Mouse (Mus musculus): ENCODE results near the gene Map3k5. TPM values are rescaled to one million over a fixed set of nuclear protein-coding genes. Genes with fewer than 3 reads are reported as not detected.

Map3k5 gene
- total and polyA plus RNA-seq, 3 experiments = 15.8 to 31.0 (median 27.6) TPM

GRCm38 (mm10) chr10:20071716-20072115 lies 137.4 kb downstream of the Map3k5 start:
- dilution Hi-C loops (cut with MboI; ENCODE audit: extremely low pct_ligation_motif_present, extremely low pct_unique_long_range_greater_than_20kb, low sequenced_read_pairs) = no loop called here
- Histone ChIP-seq H3K9me3 (replicated peaks; ENCODE audit: low read length) (no peaks in the 10 kb centered on the region), H3K79me2 (replicated peaks; ENCODE audit: control insufficient read depth, extremely low read depth, insufficient read depth, poor library complexity, severe bottlenecking) (no peaks in the 10 kb centered on the region), H3K4me1 (ENCODE audit: control insufficient read depth in 1 of 2, insufficient read depth in 2 of 2) (0 out of 4 replicates have a peak, but pooled peaks cover 0 to 2% of the 10 kb centered on the region in 2 experiments), H3K4me2 (ENCODE audit: insufficient read depth, low read depth, poor library complexity, severe bottlenecking) (no peak overlapping the region), H3K36me3 (replicated peaks in 1 of 2; ENCODE audit: control insufficient read depth in 1 of 2, insufficient read depth in 1 of 2, low read length in 1 of 2) (peaks cover 30 to 83% of the 10 kb centered on the region in 2 experiments), H3K9ac (ENCODE audit: insufficient read depth, low read depth) (no peak overlapping the region), H3K27me3 (replicated peaks) (no peaks in the 10 kb centered on the region), H3K4me3 (replicated peaks in 1 of 3; ENCODE audit: low read depth in 2 of 3, low read length in 2 of 3, poor library complexity in 1 of 3) (no peak overlapping the region), H3K27ac (ENCODE audit: insufficient read depth, low read depth) (no peak overlapping the region)
- in situ Hi-C loops (cut with MboI; ENCODE audit: low pct_ligation_motif_present, low pct_unique_long_range_greater_than_20kb, low sequenced_read_pairs) = loop anchor here (5.0 kb wide), 1 partner anchor 139 kb away; the partner anchor contains the start of gene Map3k5
- no peak for TF ChIP-seq ELF1 (IDR thresholded peaks at IDR 0.05; ENCODE audit: low read depth, low read length)
- TF ChIP-seq RAD21 (IDR thresholded peaks at IDR 0.05; ENCODE audit: low read depth, low read length) = no peak
- TF ChIP-seq E2F4 (IDR thresholded peaks at IDR 0.05; ENCODE audit: insufficient replicate concordance, low read depth, low read length) = no peak
- TF ChIP-seq NELFE (IDR thresholded peaks at IDR 0.05; ENCODE audit: low read depth, low read length) = no peak
- TF ChIP-seq KAT2A (IDR thresholded peaks at IDR 0.05; ENCODE audit: insufficient replicate concordance, low read length) = no peak
- TF ChIP-seq CHD1 (IDR thresholded peaks at IDR 0.05; ENCODE audit: low read depth, low read length) = no peak
- TF ChIP-seq POLR2AphosphoS2 (IDR thresholded peaks at IDR 0.05; ENCODE audit: low read depth, low read length) = no peak
- TF ChIP-seq HCFC1 (IDR thresholded peaks at IDR 0.05; ENCODE audit: low read depth, low read length) = no peak
- no peak for TF ChIP-seq RCOR1 (conservative IDR thresholded peaks at IDR 0.05; ENCODE audit: low read depth, low read length)
- no peak for TF ChIP-seq MAZ (IDR thresholded peaks at IDR 0.05; ENCODE audit: low read depth, low read length)
- DNase-seq (ENCODE audit: extremely low read depth) = no peak

- H3K27ac ChIP-seq (ENCODE audit: insufficient read depth, low read depth) = no peak overlapping the region
- no peak overlapping the region for H3K9ac ChIP-seq (ENCODE audit: insufficient read depth, low read depth)
- peak; percentile 72 for DNase-seq (ENCODE audit: extremely low read depth)
- dilution Hi-C loops (cut with MboI; ENCODE audit: extremely low pct_ligation_motif_present, extremely low pct_unique_long_range_greater_than_20kb, low sequenced_read_pairs) = no loop called here
- in situ Hi-C loops (cut with MboI; ENCODE audit: low pct_ligation_motif_present, low pct_unique_long_range_greater_than_20kb, low sequenced_read_pairs) = loop anchor here (5.0 kb wide), 1 partner anchor 141 kb away; the partner anchor contains the start of gene Map3k5
- H3K36me3 ChIP-seq (replicated peaks in 1 of 2; ENCODE audit: control insufficient read depth in 1 of 2, insufficient read depth in 1 of 2, low read length in 1 of 2) = peaks cover 36 to 87% of the 10 kb centered on the region in 2 experiments
- H3K4me2 ChIP-seq (ENCODE audit: insufficient read depth, low read depth, poor library complexity, severe bottlenecking) = no peak overlapping the region
- no peak overlapping the region for H3K4me3 ChIP-seq (replicated peaks in 1 of 3; ENCODE audit: low read depth in 2 of 3, low read length in 2 of 3, poor library complexity in 1 of 3)
- no peaks in the 10 kb centered on the region for H3K9me3 ChIP-seq (replicated peaks; ENCODE audit: low read length)
- H3K79me2 ChIP-seq (replicated peaks; ENCODE audit: control insufficient read depth, extremely low read depth, insufficient read depth, poor library complexity, severe bottlenecking) = no peaks in the 10 kb centered on the region
- TF ChIP-seq RAD21 (IDR thresholded peaks at IDR 0.05; ENCODE audit: low read depth, low read length) = peak; percentile 91
- no peak for TF ChIP-seq MXI1 (IDR thresholded peaks at IDR 0.05; ENCODE audit: low read depth, low read length)
- peak; percentile 13; the same call in 1 of the 2 replicates for TF ChIP-seq NELFE (IDR thresholded peaks at IDR 0.05; ENCODE audit: low read depth, low read length)
- TF ChIP-seq CTCF (conservative IDR thresholded peaks at IDR 0.05 in 1 of 2, IDR thresholded peaks at IDR 0.05 in 1 of 2; ENCODE audit: low read depth in 2 of 2, low read length in 2 of 2) = peak; percentile 69 to 93
- 0 out of 2 replicates have a peak, but pooled peaks have one; percentile 27 for TF ChIP-seq ZMIZ1 (IDR thresholded peaks at IDR 0.05; ENCODE audit: low read depth, low read length)
- peak; percentile 97 for TF ChIP-seq SMC3 (IDR thresholded peaks at IDR 0.05; ENCODE audit: low read depth, low read length)
- TF ChIP-seq ZC3H11A (IDR thresholded peaks at IDR 0.05; ENCODE audit: low read depth, low read length) = peak; percentile 84
- TF ChIP-seq MAZ (IDR thresholded peaks at IDR 0.05; ENCODE audit: low read depth, low read length) = no peak
- H3K4me1 ChIP-seq (ENCODE audit: control insufficient read depth in 1 of 2, insufficient read depth in 2 of 2) = 0 out of 4 replicates have a peak, but pooled peaks cover 0 to 2% of the 10 kb centered on the region in 2 experiments
- no peaks in the 10 kb centered on the region for H3K27me3 ChIP-seq (replicated peaks)
These were observed 139.1 kb downstream of the Map3k5 start for GRCm38 (mm10) chr10:20073236-20073893.

Measured in CH12.LX (cell line).